Mouse (Mus musculus) liver, embryonic 15.5 days (tissue): ENCODE measurements around the gene Thsd7b. TPM values are rescaled to one million over a fixed set of nuclear protein-coding genes. Genes with fewer than 3 reads are reported as not detected.

Experiments
- ATAC-seq: fragments of 200-750 bp; cut with Nextera tagmentation; 2 replicates; pipeline ENCODE4 v1.8.0; 2017; ENCODE audit warnings: moderate number of reproducible peaks, mild to moderate bottlenecking, moderate library complexity; ENCODE audit not compliant: insufficient read depth
- H3K27ac ChIP-seq: fragments of 300-500 bp; sonication (generic); replicated peaks from 2 replicates; pipeline ENCODE4 v1.5.1; 2015; ENCODE audit warnings: mild to moderate bottlenecking, inconsistent platforms
- H3K27me3 ChIP-seq: fragments of 300-500 bp; sonication (generic); 2 replicates; pipeline ENCODE4 v1.6.1; 2015; ENCODE audit warnings: mild to moderate bottlenecking, inconsistent platforms
- H3K36me3 ChIP-seq: fragments of 300-500 bp; sonication (generic); replicated peaks from 2 replicates; pipeline ENCODE4 v1.6.1; 2015; ENCODE audit warnings: moderate library complexity, mild to moderate bottlenecking, inconsistent platforms
- H3K4me1 ChIP-seq: fragments of 300-500 bp; sonication (generic); replicated peaks from 2 replicates; pipeline ENCODE4 v1.6.1; 2015; ENCODE audit warnings: inconsistent platforms
- H3K4me2 ChIP-seq: fragments of 300-500 bp; sonication (generic); 2 replicates; pipeline ENCODE4 v1.6.1; 2015; ENCODE audit warnings: moderate library complexity, mild to moderate bottlenecking, inconsistent platforms
- H3K4me3 ChIP-seq: fragments of 300-500 bp; sonication (generic); replicated peaks from 2 replicates; pipeline ENCODE4 v1.5.1; 2015; ENCODE audit warnings: mild to moderate bottlenecking, inconsistent platforms
- H3K9ac ChIP-seq: fragments of 300-500 bp; sonication (generic); 2 replicates; pipeline ENCODE4 v1.6.1; 2015; ENCODE audit warnings: moderate library complexity, mild to moderate bottlenecking, inconsistent platforms
- H3K9me3 ChIP-seq: fragments of 300-500 bp; sonication (generic); replicated peaks from 2 replicates; pipeline ENCODE4 v1.6.1; 2016; ENCODE audit warnings: inconsistent platforms
- WGBS: fragments of 180-500 bp; shearing (Covaris S2); methylation state at CpG from one replicate; pipeline ENCODE4 v1.1.7; 2015; ENCODE audit warnings: mixed read lengths; ENCODE audit not compliant: insufficient replicate concordance; 5-methylcytosine and 5-hydroxymethylcytosine counted together
- polyA plus RNA-seq: library from polyadenylated mRNA; unstranded; fragments of >200 nt; fragmentation: Nextera tagmentation; extraction: Ambion mirVana; gene quantifications from 2 replicates; pipeline ENCODE4 v1.2.1, GENCODE M21; 2015

Gene Thsd7b
- polyA plus RNA-seq, 1 experiment from 2014 or later: 0.48 TPM

DNA sequence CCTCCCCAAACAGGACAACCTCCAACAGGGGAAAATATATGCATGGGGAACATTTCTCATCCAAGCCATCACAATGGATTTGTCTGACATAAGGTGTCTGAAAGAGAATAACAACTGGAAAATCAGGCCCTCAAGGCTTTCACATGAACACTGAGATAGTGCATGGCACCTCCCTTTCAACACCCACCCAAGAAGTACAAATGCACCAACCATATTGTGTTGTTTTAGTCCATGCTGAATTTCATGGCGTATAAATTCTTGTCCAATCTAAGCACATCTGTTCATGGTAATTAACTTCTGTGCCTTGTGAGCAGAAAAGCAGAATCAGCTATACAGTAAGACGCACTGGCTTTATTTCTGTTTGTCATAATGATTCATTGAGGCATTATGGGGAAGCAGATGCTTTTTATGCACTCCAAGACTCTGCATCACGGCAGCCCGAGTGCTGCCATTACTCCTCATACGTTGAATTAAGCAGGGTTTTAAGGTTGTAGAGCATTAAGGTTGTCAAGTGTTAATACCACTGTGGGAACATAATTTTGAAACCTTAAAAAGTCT, 577.0 kb downstream of the Thsd7b start:
- H3K36me3 ChIP-seq: no peaks in the 10 kb centered on the region
- WGBS: 71% methylated on average over 5 of the region's 5 CpGs
- no peak overlapping the region for H3K4me3 ChIP-seq

DNA sequence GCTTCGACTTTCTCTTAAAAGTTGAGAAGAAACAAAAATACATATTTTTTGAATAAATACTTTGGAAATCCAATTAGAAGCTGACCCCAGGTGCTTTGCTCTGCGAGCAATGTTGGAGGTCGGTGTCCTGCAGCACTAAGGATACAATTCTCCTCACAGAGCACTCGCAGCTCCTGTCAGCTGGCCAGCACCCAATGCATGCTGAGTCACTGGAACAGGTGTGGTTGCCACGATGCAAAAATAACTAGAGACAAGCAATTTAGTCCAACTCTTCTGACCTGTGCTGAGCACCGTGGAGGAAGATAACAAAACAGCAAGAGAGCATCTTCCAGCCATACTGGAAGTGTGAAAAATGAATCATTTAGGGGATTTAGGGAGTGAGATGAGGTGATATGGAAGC, 594.6 kb downstream of the Thsd7b start:
- no peak for ATAC-seq
- no peak overlapping the region for H3K4me3 ChIP-seq
- no peak overlapping the region for H3K27ac ChIP-seq
- H3K27me3 ChIP-seq: no peaks in the 10 kb centered on the region
- H3K36me3 ChIP-seq: no peaks in the 10 kb centered on the region
- no peak overlapping the region for H3K9ac ChIP-seq
- no peaks in the 10 kb centered on the region for H3K4me1 ChIP-seq
- H3K9me3 ChIP-seq: no peaks in the 10 kb centered on the region
- 61% methylated on average over 6 of the region's 6 CpGs for WGBS
- H3K4me2 ChIP-seq: no peak overlapping the region

More for the DNA sequence above, 577.0 kb downstream of the Thsd7b start:
- Histone ChIP-seq H3K4me2 (no peak overlapping the region), H3K27me3 (no peaks in the 10 kb centered on the region), H3K9ac (no peak overlapping the region), H3K4me1 (no peaks in the 10 kb centered on the region), H3K27ac (no peak overlapping the region), H3K9me3 (no peaks in the 10 kb centered on the region)
- no peak for ATAC-seq

DNA sequence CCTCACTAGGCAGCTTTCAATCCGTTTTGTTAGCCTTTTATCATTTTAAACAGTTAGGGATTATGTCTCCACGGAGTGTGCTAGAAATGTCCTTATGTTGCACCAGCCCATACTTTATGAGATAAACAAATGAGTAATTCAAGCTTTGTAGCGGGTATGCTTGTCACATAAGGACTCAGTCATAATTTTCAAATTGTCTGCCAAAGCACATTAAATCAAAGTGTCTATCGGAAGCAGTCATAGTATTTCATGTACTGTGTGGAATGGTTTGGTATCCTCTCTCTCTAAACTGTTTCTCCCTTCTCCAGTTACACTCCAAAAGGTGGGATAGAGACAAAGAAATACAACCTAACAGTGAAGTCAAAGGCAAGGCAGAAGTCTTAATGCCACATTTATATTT, 601.3 kb downstream of the Thsd7b start:
- no peaks in the 10 kb centered on the region for H3K27me3 ChIP-seq
- H3K36me3 ChIP-seq: no peaks in the 10 kb centered on the region
- no peak overlapping the region for H3K27ac ChIP-seq
- no peak for ATAC-seq
- no peak overlapping the region for H3K4me2 ChIP-seq
- H3K9ac ChIP-seq: no peak overlapping the region
- H3K4me1 ChIP-seq: no peaks in the 10 kb centered on the region
- 59% methylated on average over 4 of the region's 4 CpGs for WGBS
- no peaks in the 10 kb centered on the region for H3K9me3 ChIP-seq
- no peak overlapping the region for H3K4me3 ChIP-seq

DNA sequence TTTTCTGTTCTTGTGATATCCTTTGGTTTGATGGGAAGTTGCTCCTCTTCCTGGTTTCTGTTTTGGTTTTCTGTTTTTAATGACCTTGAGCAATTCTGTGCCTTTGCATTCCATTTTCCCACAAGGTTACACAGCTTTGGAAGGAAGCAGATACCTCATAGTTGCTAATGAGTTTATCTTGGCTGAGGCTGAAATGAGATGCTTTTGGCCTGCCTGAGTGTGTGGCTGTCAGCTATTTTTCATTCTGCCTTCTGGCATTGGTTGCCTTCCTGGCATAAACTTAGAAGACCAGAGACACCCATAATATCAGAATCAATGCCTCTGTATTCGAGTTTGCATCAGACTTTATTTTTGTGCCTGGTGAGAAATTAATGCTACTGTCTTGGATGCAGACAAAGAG, 614.8 kb downstream of the Thsd7b start:
- Histone ChIP-seq H3K9ac (no peak overlapping the region), H3K36me3 (no peaks in the 10 kb centered on the region), H3K9me3 (no peaks in the 10 kb centered on the region), H3K27ac (no peak overlapping the region), H3K4me1 (no peaks in the 10 kb centered on the region), H3K4me3 (no peak overlapping the region), H3K27me3 (no peaks in the 10 kb centered on the region), H3K4me2 (no peak overlapping the region)
- no peak for ATAC-seq
- 32% methylated on average over 1 of the region's 1 CpGs for WGBS

DNA sequence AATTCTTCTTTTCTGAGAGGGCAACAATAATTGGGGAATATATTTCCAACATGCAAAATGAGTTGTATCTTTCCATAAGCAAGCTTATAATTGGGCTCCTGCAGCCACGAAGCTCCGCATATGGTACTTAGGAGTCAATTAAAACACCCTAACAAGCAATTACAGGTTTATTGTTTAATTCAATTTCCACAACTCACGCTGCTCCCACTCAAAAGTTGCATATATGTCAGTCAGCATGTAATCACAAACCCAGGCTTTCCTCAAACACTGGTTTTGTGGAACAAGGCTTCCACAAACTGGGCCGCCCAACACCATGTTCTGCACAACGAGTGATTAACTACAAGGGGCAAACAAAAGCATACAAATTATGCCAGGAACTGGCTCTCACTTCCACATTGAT, 625.0 kb downstream of the Thsd7b start:
- H3K9ac ChIP-seq: no peak overlapping the region
- H3K4me3 ChIP-seq: no peak overlapping the region
- H3K36me3 ChIP-seq: no peaks in the 10 kb centered on the region
- H3K27me3 ChIP-seq: no peaks in the 10 kb centered on the region
- H3K4me2 ChIP-seq: no peak overlapping the region
- 68% methylated on average over 5 of the region's 5 CpGs for WGBS
- H3K4me1 ChIP-seq: no peaks in the 10 kb centered on the region
- no peaks in the 10 kb centered on the region for H3K9me3 ChIP-seq
- ATAC-seq: no peak
- no peak overlapping the region for H3K27ac ChIP-seq

DNA sequence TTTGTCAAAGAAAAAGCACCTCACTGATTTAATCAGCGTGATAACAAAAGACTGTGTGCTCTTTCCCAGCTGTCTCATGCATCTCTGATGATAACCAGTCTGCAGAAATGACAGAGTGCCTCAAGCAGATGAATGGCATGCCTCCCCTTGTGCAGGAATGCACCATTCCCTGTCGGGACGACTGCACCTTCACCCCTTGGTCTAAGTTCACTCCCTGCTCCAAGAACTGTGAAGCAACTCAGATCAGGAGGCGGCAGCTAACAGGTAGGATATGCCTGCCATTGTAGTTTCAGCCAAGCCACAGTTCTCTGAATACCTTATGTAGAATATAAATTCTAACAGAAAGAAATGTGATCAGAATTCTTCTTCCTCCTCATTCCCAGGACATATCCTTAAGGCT, 642.4 kb downstream of the Thsd7b start:
- Histone ChIP-seq H3K4me1 (no peaks in the 10 kb centered on the region), H3K27me3 (no peaks in the 10 kb centered on the region), H3K4me3 (no peak overlapping the region), H3K9ac (no peak overlapping the region), H3K4me2 (no peak overlapping the region), H3K27ac (no peak overlapping the region), H3K9me3 (no peaks in the 10 kb centered on the region), H3K36me3 (no peaks in the 10 kb centered on the region)
- 48% methylated on average over 4 of the region's 4 CpGs for WGBS
- ATAC-seq: no peak

DNA sequence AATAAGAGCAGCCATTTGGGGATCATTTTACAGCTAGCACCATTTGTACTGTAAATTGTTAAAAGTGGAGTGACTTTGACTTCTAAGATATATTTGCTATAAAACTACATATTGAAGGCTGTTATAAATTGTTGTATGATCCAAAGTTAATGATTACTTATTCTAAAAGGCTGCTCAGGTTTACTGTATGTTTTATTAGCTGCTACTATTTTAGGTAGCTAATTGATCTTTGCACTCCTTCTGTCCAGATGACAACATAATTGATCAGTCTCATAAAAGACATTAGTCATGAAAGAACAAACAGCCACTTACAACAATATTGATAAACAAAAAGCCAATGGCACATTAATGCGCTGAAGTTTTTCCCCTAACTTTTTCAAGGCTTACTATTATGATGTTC, 644.5 kb downstream of the Thsd7b start:
- Histone ChIP-seq H3K4me3 (no peak overlapping the region), H3K27ac (no peak overlapping the region), H3K4me2 (no peak overlapping the region), H3K36me3 (no peaks in the 10 kb centered on the region), H3K27me3 (no peaks in the 10 kb centered on the region), H3K9ac (no peak overlapping the region), H3K4me1 (no peaks in the 10 kb centered on the region), H3K9me3 (no peaks in the 10 kb centered on the region)
- no peak for ATAC-seq
- WGBS: 68% methylated on average over 1 of the region's 1 CpGs

DNA sequence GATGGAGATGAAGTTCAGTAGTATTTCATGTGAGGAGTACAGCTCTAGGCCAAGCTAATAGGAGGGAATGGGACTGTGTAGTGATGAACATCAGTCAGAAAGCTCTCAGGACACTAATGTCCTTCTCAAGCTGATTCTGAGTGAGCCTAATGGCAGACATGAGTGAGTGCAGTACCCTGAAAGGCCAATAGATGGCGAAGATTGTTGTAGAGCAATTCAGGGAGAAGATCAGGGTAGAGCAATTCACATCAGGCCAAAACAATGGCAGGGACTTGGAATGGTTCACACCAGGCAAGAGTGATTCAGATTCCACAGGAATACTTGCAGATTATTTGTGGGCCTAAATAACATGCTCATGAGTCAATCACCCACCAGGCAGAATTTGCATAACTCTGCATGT, 646.3 kb downstream of the Thsd7b start:
- H3K27ac ChIP-seq: no peak overlapping the region
- 27% methylated on average over 1 of the region's 1 CpGs for WGBS
- H3K36me3 ChIP-seq: no peaks in the 10 kb centered on the region
- no peaks in the 10 kb centered on the region for H3K27me3 ChIP-seq
- ATAC-seq: peak; percentile 18; the same call in 1 of the 2 replicates
- H3K4me3 ChIP-seq: no peak overlapping the region
- H3K9ac ChIP-seq: no peak overlapping the region
- H3K4me1 ChIP-seq: no peaks in the 10 kb centered on the region
- no peak overlapping the region for H3K4me2 ChIP-seq
- no peaks in the 10 kb centered on the region for H3K9me3 ChIP-seq

DNA sequence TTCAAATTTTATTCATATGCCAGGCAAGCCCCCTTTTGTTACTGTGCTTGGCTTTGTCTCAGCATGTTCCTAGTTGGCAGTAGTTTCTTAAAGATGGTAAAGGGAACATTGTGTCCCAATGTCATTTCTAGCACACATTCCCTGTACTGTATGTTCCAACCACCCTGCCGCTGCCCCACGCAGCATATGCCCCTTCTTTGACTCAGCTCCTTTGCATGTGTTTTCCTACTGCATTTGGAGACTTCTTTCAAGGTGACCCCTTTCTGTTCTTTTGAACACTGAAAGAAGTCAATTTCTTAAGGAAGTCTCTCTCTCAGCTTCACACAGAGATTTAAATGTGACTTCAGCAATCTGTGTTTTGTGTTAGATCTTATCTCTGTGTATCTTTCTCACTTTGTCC, 657.9 kb downstream of the Thsd7b start:
- no peak for ATAC-seq
- no peak overlapping the region for H3K9ac ChIP-seq
- 79% methylated on average over 2 of the region's 2 CpGs for WGBS

DNA sequence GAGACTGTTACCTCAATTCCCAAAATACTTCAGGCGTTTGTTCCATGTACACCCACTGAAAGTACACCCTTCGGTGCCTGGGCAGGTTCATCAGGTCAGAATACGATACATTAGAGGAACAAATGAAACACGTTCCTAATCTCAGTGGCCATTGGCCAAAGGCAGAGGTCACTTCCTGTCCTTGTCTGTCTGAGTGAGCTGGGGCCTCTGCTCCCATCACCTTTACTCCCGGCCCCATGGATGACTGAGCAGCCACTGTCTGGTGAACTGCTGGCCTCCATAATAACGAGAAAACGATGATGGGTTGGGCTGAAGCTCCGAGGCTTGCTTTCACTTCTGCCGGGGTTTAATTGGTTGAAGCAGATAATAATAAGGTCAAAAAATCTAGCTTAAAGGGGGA, 670.0 kb downstream of the Thsd7b start:
- Histone ChIP-seq H3K36me3 (no peaks in the 10 kb centered on the region), H3K9ac (no peak overlapping the region), H3K4me3 (no peak overlapping the region), H3K4me2 (no peak overlapping the region), H3K27ac (no peak overlapping the region), H3K9me3 (no peaks in the 10 kb centered on the region), H3K27me3 (no peaks in the 10 kb centered on the region), H3K4me1 (peaks cover 5% of the 10 kb centered on the region; the same call in 1 of the 2 replicates)
- ATAC-seq: no peak
- WGBS: 67% methylated on average over 9 of the region's 9 CpGs

More for the DNA sequence above, 657.9 kb downstream of the Thsd7b start:
- H3K27ac ChIP-seq: no peak overlapping the region
- H3K27me3 ChIP-seq: no peaks in the 10 kb centered on the region
- H3K4me2 ChIP-seq: no peak overlapping the region
- H3K4me3 ChIP-seq: no peak overlapping the region
- no peaks in the 10 kb centered on the region for H3K4me1 ChIP-seq
- no peaks in the 10 kb centered on the region for H3K9me3 ChIP-seq
- no peaks in the 10 kb centered on the region for H3K36me3 ChIP-seq

DNA sequence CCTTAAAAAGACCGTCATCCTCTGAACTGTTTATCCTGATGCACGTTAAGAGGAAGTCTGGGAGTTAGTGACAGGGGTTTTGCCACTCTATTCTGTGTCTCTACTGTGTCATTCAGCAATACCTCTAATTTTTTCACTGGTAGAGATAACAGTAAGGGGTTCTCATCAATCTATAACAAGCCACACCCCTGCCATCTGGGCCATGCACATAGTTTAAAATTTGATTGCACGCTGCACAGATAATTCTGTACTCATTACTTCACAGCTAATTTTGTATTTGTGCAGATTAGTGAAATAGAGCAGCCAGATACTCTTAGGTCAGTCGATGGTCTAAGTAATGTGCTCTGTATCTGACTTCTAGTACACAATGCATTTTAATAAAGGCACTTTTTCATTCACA, 673.9 kb downstream of the Thsd7b start:
- Histone ChIP-seq H3K4me1 (peaks cover 5% of the 10 kb centered on the region; the same call in 1 of the 2 replicates), H3K27me3 (no peaks in the 10 kb centered on the region), H3K9ac (no peak overlapping the region), H3K4me2 (no peak overlapping the region), H3K36me3 (no peaks in the 10 kb centered on the region), H3K9me3 (no peaks in the 10 kb centered on the region), H3K4me3 (no peak overlapping the region), H3K27ac (no peak overlapping the region)
- no peak for ATAC-seq
- WGBS: 24% methylated on average over 4 of the region's 4 CpGs

DNA sequence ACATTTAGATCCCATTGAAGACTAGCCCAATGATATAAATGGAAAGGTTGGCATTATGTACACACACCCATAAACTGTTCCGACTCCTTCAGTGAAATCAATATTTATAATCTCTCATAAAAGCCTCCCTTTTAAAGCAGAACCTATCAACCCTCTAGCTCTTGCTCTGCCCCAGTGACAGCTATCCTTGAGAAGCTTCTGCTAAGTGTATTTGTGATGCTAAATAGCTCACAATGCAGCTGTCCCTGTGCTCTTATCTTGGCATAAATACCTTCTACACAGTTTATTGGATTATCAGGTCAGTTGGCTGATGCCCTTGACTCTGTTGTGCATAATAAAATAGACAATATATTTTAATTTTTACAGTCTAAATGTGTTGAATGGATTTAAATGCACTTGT, 682.4 kb downstream of the Thsd7b start:
- no peak for ATAC-seq

More for the DNA sequence above, 682.4 kb downstream of the Thsd7b start:
- Histone ChIP-seq H3K27ac (no peak overlapping the region), H3K9ac (no peak overlapping the region), H3K4me1 (peaks cover 43% of the 10 kb centered on the region), H3K9me3 (no peaks in the 10 kb centered on the region), H3K4me2 (no peak overlapping the region), H3K4me3 (no peak overlapping the region), H3K27me3 (no peaks in the 10 kb centered on the region), H3K36me3 (no peaks in the 10 kb centered on the region)
- WGBS: 54% methylated on average over 1 of the region's 1 CpGs
